Mouse (Mus musculus) layer of hippocampus, adult 2 months (tissue): ENCODE results near the gene Atoh8. TPM values are rescaled to one million over a fixed set of nuclear protein-coding genes. Genes with fewer than 3 reads are reported as not detected.

Source experiments
- DNase-seq, 2 experiments: peaks; one replicate each; pipeline ENCODE4 v3.0.0; 2022; ENCODE audit warnings: low spot score in 2 of 2
- H3K27ac ChIP-seq: fragments of 200-600 bp; 2 replicates; pipeline ENCODE4 v1.8.1; 2022
- H3K4me3 ChIP-seq: fragments of 200-600 bp; 2 replicates; pipeline ENCODE4 v1.8.1; 2022; ENCODE audit warnings: mild to moderate bottlenecking
- CTCF ChIP-seq: fragments of 200-600 bp; conservative IDR thresholded peaks from 2 replicates; pipeline ENCODE4 v1.8.1; 2022; ENCODE audit warnings: antibody characterized with exemption, mild to moderate bottlenecking, moderate library complexity
- long read RNA-seq, 2 experiments: library from polyadenylated mRNA; stranded (forward); transcript quantifications; one replicate each; pipeline ENCODE4 v2.0.0; 2021; ENCODE audit warnings: borderline mapping rate in 2 of 2
- total RNA-seq, 2 experiments: library from RNA; stranded (reverse); gene quantifications; 2 replicates each; pipeline ENCODE4 v1.2.3; 2021

Atoh8 gene
- total RNA-seq = 1 to 10 TPM; 2.1 to 3.1 TPM
- long read RNA-seq, experiment 1, transcript Atoh8-201 (3 exons, 2,355 nt) = major isoform, 5 of 6 reads
- long read RNA-seq, experiment 1, partial matches to known transcripts = 0 of 6 reads
- long read RNA-seq, experiment 1, other reads (novel, unspliced or antisense) = 1 of 6 reads
- long read RNA-seq, experiment 2, partial matches to known transcripts = 0 of 2 reads
- long read RNA-seq, experiment 2, other reads (novel, unspliced or antisense) = 0 of 2 reads

- Histone ChIP-seq H3K4me3 (peak within 1 kb of the TSS; percentile 67), H3K27ac (peak within 1 kb of the TSS; percentile 75)
- peak; percentile 47 to 51 for DNase-seq
- TF ChIP-seq CTCF = no peak
Measured at GRCm38 (mm10) chr6:72235098-72235806, at the start of gene Atoh8. Gene Atoh8, minus strand, starts transcription at chr6:72235577.

GRCm38 (mm10) chr6:72283914-72284313 lies 48.5 kb upstream of the Atoh8 start:
- Histone ChIP-seq H3K4me3 (no peak overlapping the region), H3K27ac (no peak overlapping the region)
- DNase-seq = peak in 1 of 2 experiments; percentile 49
- TF ChIP-seq CTCF = peak; percentile 88

- no peak overlapping the region for H3K27ac ChIP-seq
- DNase-seq = no peak
- no peak overlapping the region for H3K4me3 ChIP-seq
- no peak for TF ChIP-seq CTCF
Measured at GRCm38 (mm10) chr6:72280410-72280998, 45.1 kb upstream of the Atoh8 start.

- TF ChIP-seq CTCF = no peak
- Histone ChIP-seq H3K27ac (no peak overlapping the region), H3K4me3 (no peak overlapping the region)
- no peak for DNase-seq
Measured at GRCm38 (mm10) chr6:72279505-72279904, 44.1 kb upstream of the Atoh8 start.

GRCm38 (mm10) chr6:72278835-72279234 lies 43.5 kb upstream of the Atoh8 start:
- Histone ChIP-seq H3K27ac (no peak overlapping the region), H3K4me3 (no peak overlapping the region)
- no peak for DNase-seq
- TF ChIP-seq CTCF = no peak

GRCm38 (mm10) chr6:72277508-72278166 lies 42.3 kb upstream of the Atoh8 start:
- TF ChIP-seq CTCF = no peak
- Histone ChIP-seq H3K27ac (peak overlapping the region; percentile 43; the same call in 1 of the 2 replicates), H3K4me3 (no peak overlapping the region)
- no peak for DNase-seq

GRCm38 (mm10) chr6:72276972-72277441 lies 41.6 kb upstream of the Atoh8 start:
- no peak overlapping the region for H3K4me3 ChIP-seq
- no peak for TF ChIP-seq CTCF
- no peak for DNase-seq
- peak overlapping the region; percentile 54; the same call in 1 of the 2 replicates for H3K27ac ChIP-seq

- peak; percentile 45 for TF ChIP-seq CTCF
Measured at GRCm38 (mm10) chr6:72276141-72276540, 40.8 kb upstream of the Atoh8 start.

GRCm38 (mm10) chr6:72275527-72275926 lies 40.1 kb upstream of the Atoh8 start:
- TF ChIP-seq CTCF = no peak
- Histone ChIP-seq H3K27ac (no peak overlapping the region), H3K4me3 (no peak overlapping the region)
- no peak for DNase-seq

More at GRCm38 (mm10) chr6:72276141-72276540, 40.8 kb upstream of the Atoh8 start:
- no peak for DNase-seq
- Histone ChIP-seq H3K4me3 (no peak overlapping the region), H3K27ac (no peak overlapping the region)

GRCm38 (mm10) chr6:72273153-72273552 lies 37.8 kb upstream of the Atoh8 start:
- TF ChIP-seq CTCF = no peak
- no peak for DNase-seq
- Histone ChIP-seq H3K27ac (no peak overlapping the region), H3K4me3 (no peak overlapping the region)

GRCm38 (mm10) chr6:72272161-72272696 lies 36.9 kb upstream of the Atoh8 start:
- DNase-seq = no peak
- no peak for TF ChIP-seq CTCF
- H3K27ac ChIP-seq = no peak overlapping the region
- H3K4me3 ChIP-seq = no peak overlapping the region

- peak; percentile 26 to 61 for DNase-seq
- Histone ChIP-seq H3K4me3 (no peak overlapping the region), H3K27ac (no peak overlapping the region)
- TF ChIP-seq CTCF = no peak
Measured at GRCm38 (mm10) chr6:72270952-72271519, 35.7 kb upstream of the Atoh8 start.
